In the genomic region with DNA sequence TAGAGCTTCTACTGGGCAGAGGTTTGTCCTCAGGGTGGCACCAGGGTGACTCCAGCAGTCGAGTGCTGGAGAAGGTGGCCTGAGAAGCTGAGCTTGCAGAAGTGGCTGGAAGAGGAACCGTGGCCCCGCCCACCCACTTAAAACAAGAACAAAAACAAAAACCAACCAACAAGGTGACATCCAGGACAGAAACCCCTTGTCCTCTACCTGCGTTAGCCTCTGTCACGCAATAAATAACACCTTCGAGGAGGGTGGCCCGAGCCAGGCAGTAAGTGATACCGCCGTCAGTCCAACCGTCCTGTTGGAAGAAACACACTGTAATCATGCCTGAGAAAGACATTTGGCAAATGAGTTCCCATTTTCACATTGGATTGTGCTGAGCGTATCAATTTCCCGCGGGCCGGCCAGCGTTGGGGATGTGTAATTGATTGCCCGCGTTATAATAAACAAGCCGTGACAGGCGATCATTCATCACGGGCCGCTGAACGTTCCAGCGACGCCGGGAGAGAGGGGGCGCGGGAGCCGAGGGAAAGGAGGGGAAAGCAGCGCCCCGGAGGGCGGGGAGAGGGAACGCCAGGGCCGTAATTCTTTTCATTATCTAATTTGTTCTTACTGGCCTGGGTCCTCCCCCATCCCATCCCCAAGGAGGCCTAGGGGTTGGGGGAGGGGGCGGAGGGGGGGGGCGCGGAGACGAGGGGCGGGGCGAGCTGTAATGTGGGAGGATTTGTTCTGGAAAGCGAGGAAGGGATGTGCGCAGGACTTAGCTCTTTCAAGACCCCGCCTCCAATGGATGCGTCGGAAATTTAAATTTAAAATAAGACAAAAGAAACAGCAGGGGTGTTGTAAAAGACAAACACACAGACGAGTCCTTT, we compare ENCODE assay signal across 8 mouse cellular contexts.
DNase-seq lines count a peak whose midpoint lies in the region; ATAC-seq and TF ChIP-seq lines count a peak whose summit lies in the region.

No protein-coding gene starts in this region.

- H3K4me3 ChIP-seq in forebrain, embryonic 16.5 days (replicated peaks; ENCODE audit: low read length): peak overlapping the region; percentile 46
- H3K4me3 ChIP-seq in layer of hippocampus, adult 2 months: peak overlapping the region; percentile 58

- 0 out of 2 replicates have a peak, but pooled peaks have one; percentile 21 for TF ChIP-seq CTCF in layer of hippocampus, adult 2 months (conservative IDR thresholded peaks at IDR 0.05)

- ATAC-seq in CD4-positive, CD25-positive, alpha-beta regulatory T cell, adult 4 months: peak; percentile 27
- peak; percentile 84 for ATAC-seq in forebrain, embryonic 16.5 days

- no peaks in the 10 kb centered on the region; the same call in 1 of the 2 replicates for H3K27me3 ChIP-seq in forebrain, embryonic 16.5 days (replicated peaks; ENCODE audit: control insufficient read depth, insufficient read depth, low read length)

- H3K36me3 ChIP-seq in forebrain, embryonic 16.5 days (ENCODE audit: control insufficient read depth, insufficient read depth): no peaks in the 10 kb centered on the region

- H3K4me1 ChIP-seq in forebrain, embryonic 16.5 days (replicated peaks; ENCODE audit: control insufficient read depth, insufficient read depth, low read length): peaks cover 15% of the 10 kb centered on the region

- peak; percentile 38 for DNase-seq in adrenal gland, postnatal 25 days
- peak; percentile 46 for DNase-seq in heart, postnatal 25 days (ENCODE audit: low spot score)
- peak; percentile 35 to 41 for DNase-seq in layer of hippocampus, adult 2 months (ENCODE audit: low spot score in 2 of 2)
- peak; percentile 77 for DNase-seq in lung, postnatal 14 days
- peak; percentile 41 for DNase-seq in ovary, postnatal 10 days (ENCODE audit: low spot score)
- DNase-seq in urinary bladder, postnatal 36 days (ENCODE audit: low spot score in 2 of 2): peak; percentile 33 to 72

- H3K9ac ChIP-seq in forebrain, embryonic 16.5 days (replicated peaks; ENCODE audit: low read depth, low read length): peak overlapping the region; percentile 62

- intact Hi-C loops in heart, postnatal 25 days (cut with DNase I): no loop called here

- H3K9me3 ChIP-seq in forebrain, embryonic 16.5 days (ENCODE audit: control insufficient read depth, low read length): no peaks in the 10 kb centered on the region

- peak overlapping the region; percentile 92 for H3K27ac ChIP-seq in forebrain, embryonic 16.5 days (ENCODE audit: low read length)
- H3K27ac ChIP-seq in layer of hippocampus, adult 2 months: peak overlapping the region; percentile 76

- WGBS in forebrain, embryonic 16.5 days: under 1% methylated on average over 44 of the region's 45 CpGs

- H3K4me2 ChIP-seq in forebrain, embryonic 16.5 days (ENCODE audit: low read length): peak overlapping the region; percentile 67

Comparison
In these comparisons a context has a peak if more than half of its experiments do, and no peak if none do; other contexts are left out.
1. Peak in every context shown above with its lines: DNase-seq, ATAC-seq, H3K4me3 ChIP-seq and H3K27ac ChIP-seq.